Mouse (Mus musculus) MEL (cell line): ENCODE results near the gene Ehd3. TPM values are rescaled to one million over a fixed set of nuclear protein-coding genes. Genes with fewer than 3 reads are reported as not detected.

Experiments
- DNase-seq: peaks from one replicate; pipeline ENCODE4 v3.0.0; 2011; ENCODE audit warnings: low read depth, low spot score
- H3K27ac ChIP-seq: 2 replicates; pipeline ENCODE4 v1.5.1; 2012; ENCODE audit warnings: low read depth, mild to moderate bottlenecking, control low read depth, low read length, moderate library complexity; ENCODE audit not compliant: control insufficient read depth
- H3K27me3 ChIP-seq, 2 experiments: fragments of 150-350 bp in 1 of 2; sonication (generic) in 1 of 2; 2 replicates each; pipeline ENCODE4 v1.6.1; 2012; ENCODE audit warnings: low read length in 2 of 2, mild to moderate bottlenecking in 2 of 2, improper control_type of control experiment in 1 of 2, moderate library complexity in 1 of 2; ENCODE audit not compliant: insufficient read depth in 2 of 2, control insufficient read depth in 1 of 2
- H3K36me3 ChIP-seq, 2 experiments: 2 replicates each; pipeline ENCODE4 v1.6.1; 2012 to 2014; ENCODE audit warnings: low read length in 2 of 2, improper control_type of control experiment in 1 of 2, inconsistent platforms in 1 of 2, mild to moderate bottlenecking in 1 of 2; ENCODE audit not compliant: insufficient read depth in 2 of 2, control insufficient read depth in 1 of 2
- H3K4me1 ChIP-seq, 2 experiments: fragments of 150-350 bp in 1 of 2; sonication (generic) in 1 of 2; 2 replicates each; pipeline ENCODE4 v1.6.1; 2012; ENCODE audit warnings: low read length in 2 of 2, improper control_type of control experiment in 1 of 2, mild to moderate bottlenecking in 1 of 2; ENCODE audit not compliant: insufficient read depth in 2 of 2, control insufficient read depth in 1 of 2
- H3K4me3 ChIP-seq, 2 experiments: fragments of 150-350 bp in 1 of 2; sonication (generic) in 1 of 2; 2 replicates each; pipeline ENCODE4 v1.5.1; 2012; ENCODE audit warnings: low read depth in 2 of 2, low read length in 2 of 2, mild to moderate bottlenecking in 2 of 2, moderate library complexity in 2 of 2, control low read depth in 1 of 2, improper control_type of control experiment in 1 of 2; ENCODE audit not compliant: control insufficient read depth in 1 of 2, insufficient read depth in 1 of 2
- H3K79me2 ChIP-seq: 2 replicates; pipeline ENCODE4 v1.6.1; 2012; ENCODE audit warnings: mild to moderate bottlenecking, low read length, moderate library complexity; ENCODE audit not compliant: control insufficient read depth, poor library complexity, insufficient read depth
- H3K9ac ChIP-seq: 2 replicates; pipeline ENCODE4 v1.6.1; 2012; ENCODE audit warnings: low read depth, mild to moderate bottlenecking, control low read depth, low read length, moderate library complexity; ENCODE audit not compliant: control insufficient read depth, poor library complexity, severe bottlenecking
- H3K9me3 ChIP-seq: fragments of 150-350 bp; sonication (generic); replicated peaks from 2 replicates; pipeline ENCODE4 v1.6.1; 2012; ENCODE audit warnings: mild to moderate bottlenecking, low read length, improper control_type of control experiment, moderate library complexity; ENCODE audit not compliant: insufficient read depth
- GATA1 ChIP-seq: IDR thresholded peaks from 2 replicates; pipeline ENCODE4 v1.6.1; 2011; ENCODE audit warnings: low read depth, low read length, improper control_type of control experiment
- TAL1 ChIP-seq: IDR thresholded peaks from 2 replicates; pipeline ENCODE4 v1.6.1; 2012; ENCODE audit warnings: mild to moderate bottlenecking, inconsistent platforms, low read length, moderate library complexity, mixed read lengths
- TCF12 ChIP-seq: IDR thresholded peaks from 2 replicates; pipeline ENCODE4 v1.6.1; 2014; ENCODE audit warnings: low read depth, mild to moderate bottlenecking, inconsistent platforms, low read length, improper control_type of control experiment, moderate library complexity
- USF1 ChIP-seq: IDR thresholded peaks from 2 replicates; pipeline ENCODE4 v1.6.1; 2014; ENCODE audit warnings: low read depth, mild to moderate bottlenecking, inconsistent platforms, low read length, improper control_type of control experiment, moderate library complexity
- polyA plus RNA-seq, 2 experiments: library from polyadenylated mRNA; stranded (reverse) in 1 of 2; unstranded in 1 of 2; fragments of >175 nt in 1 of 2; fragments of >200 nt in 1 of 2; gene quantifications; 2 replicates each; pipeline versions ENCODE4 v1.2.1 to v1.2.4; 2012; ENCODE audit warnings: low replicate concordance in 2 of 2, low read depth in 1 of 2; ENCODE audit not compliant: insufficient read length in 2 of 2, insufficient read depth in 1 of 2, missing spikeins in 1 of 2
- total RNA-seq: library from RNA; depleted of rRNA; stranded (reverse); fragments of 300-350 nt; gene quantifications from 2 replicates; pipeline ENCODE4 v1.2.3, GENCODE M21; 2012; rRNA removed

Ehd3 gene
- total and polyA plus RNA-seq, 3 experiments, result 38.7 to 62.9 TPM; not detected in 1

DNA sequence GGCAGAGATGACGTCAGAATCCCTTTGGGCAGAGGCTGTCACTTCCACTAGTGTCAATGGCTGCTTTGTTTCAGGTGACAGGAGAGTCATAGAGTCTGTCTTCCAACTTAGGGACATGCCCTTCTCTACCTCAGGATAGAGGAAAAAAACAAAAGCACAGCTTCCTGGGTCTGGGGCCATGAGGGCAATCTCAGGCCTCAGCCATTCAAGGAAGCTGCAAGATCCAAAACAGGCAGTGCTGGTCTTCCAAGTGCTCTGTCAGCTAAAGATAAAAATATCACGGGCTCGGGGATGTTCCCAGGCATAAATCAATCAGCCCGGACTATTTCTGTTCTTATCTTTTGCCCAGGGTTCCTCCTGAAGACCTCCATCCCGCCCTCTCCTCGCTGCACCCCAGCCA, 77.4 kb downstream of the Ehd3 start:
- Histone ChIP-seq H3K27me3 (no peaks in the 10 kb centered on the region), H3K79me2 (no peaks in the 10 kb centered on the region), H3K36me3 (no peaks in the 10 kb centered on the region; a peak in 1 of 4 replicates), H3K9ac (no peak overlapping the region), H3K9me3 (no peaks in the 10 kb centered on the region), H3K4me3 (no peak overlapping the region), H3K27ac (no peak overlapping the region), H3K4me1 (peaks cover 0 to 10% of the 10 kb centered on the region in 2 experiments; a peak in 2 of 4 replicates)
- peak; percentile 33; the same call in 1 of the 2 replicates for TF ChIP-seq TCF12
- peak; percentile 13; the same call in 1 of the 2 replicates for TF ChIP-seq TAL1
- TF ChIP-seq GATA1, result peak; percentile 50; the same call in 1 of the 2 replicates
- no peak for TF ChIP-seq USF1
- DNase-seq, result peak; percentile 35

Other genes with a start within 250 kb of the Ehd3 start
- gene Galnt14, start 93.7 kb upstream of the Ehd3 start, total RNA-seq, result not detected in 2 replicates
- gene Galnt14, start 93.7 kb upstream of the Ehd3 start, polyA plus RNA-seq, result not detected
- 2.0 TPM in 2 replicates for gene Xdh, start 146.1 kb downstream of the Ehd3 start, total RNA-seq
- gene Xdh, start 146.1 kb downstream of the Ehd3 start, polyA plus RNA-seq, result 10 to 100 TPM in 1 of 2 experiments, not detected in 1; 14.5 TPM
- gene Srd5a2, start 243.8 kb downstream of the Ehd3 start, total RNA-seq, result not detected in 2 replicates
- gene Srd5a2, start 243.8 kb downstream of the Ehd3 start, polyA plus RNA-seq, result not detected